Mouse (Mus musculus): ENCODE data around the gene F8. TPM values are rescaled to one million over a fixed set of nuclear protein-coding genes. Genes with fewer than 3 reads are reported as not detected.

The F8 gene
- polyA plus RNA-seq (2012; rRNA removed): 0.15 TPM in 1 of 2 replicates, not detected in the other

DNA sequence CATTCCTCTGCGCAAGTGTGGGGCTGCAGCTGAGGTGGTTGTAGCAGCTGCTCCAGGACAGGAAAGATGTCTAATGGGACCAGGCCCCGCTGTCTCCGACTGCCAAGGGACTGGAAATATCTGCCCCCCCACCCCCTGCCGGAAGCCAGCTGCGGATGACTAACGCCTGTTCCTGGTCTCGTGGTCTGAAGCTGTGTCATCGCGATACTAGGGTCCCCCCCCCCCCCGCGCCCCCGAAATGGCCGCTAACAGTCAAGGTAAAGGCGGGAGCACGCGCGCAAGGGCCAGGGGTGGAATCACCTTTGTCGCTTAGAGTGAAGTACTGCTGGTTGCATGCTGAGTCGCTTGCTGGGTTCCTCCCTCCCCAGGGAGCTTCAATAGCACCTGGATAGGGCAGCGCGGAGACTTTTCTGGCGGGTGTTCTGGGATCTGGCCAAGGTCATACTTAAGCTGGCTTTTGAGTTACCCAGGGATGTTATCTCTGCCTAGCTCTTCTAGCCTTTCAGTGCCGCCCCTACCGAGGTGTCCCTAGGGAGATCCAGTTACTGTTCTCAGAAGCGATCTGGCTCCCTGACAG, at the start of gene F8, which contains the start of gene Fundc2:
Gene F8 (minus strand): TSS at position 421 of the 577 bp plus-strand sequence.
Gene Fundc2 (plus strand): TSS at position 205 of the 577 bp plus-strand sequence.

DNA sequence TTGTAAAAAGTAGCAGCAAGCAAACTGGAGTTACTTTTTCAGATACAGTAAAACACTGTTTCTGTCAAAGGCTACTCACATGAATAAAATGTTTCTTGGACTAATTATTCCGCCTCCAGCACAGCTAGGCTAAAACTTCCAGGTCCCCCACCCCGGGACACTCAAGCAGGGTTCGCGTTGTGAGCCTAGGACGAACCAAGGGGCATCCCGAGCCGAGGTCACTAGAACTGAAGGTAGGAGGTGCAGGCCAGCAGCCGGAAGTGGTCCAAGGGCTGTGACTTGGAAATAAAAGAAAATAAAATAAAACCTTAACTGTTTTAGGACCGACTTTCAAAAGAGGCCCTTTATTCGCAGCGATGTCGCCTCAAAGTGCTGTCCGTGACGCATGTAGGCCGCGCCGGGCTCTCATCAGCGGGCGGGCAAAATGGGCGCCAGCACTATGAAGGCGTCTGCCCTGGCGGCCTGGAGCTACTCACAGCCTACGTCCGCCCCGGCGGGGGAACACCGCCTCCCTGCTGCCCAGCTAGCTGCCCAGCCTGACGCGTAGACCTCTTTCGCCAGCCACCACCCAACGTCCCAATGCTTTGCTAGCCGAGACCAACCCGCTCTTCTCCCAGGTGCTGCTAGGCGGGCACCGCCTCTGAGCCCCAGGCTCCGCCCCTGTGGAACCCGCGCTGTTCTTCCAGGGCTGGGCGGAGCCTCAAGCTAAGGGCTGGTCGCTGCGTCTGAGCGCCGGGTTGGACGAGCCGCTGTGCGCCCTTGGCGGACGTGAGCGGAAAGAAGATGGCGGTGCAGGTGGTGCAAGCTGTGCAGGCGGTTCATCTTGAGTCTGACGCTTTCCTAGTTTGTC, 33.7 kb upstream of the F8 start, which contains the start of the genes Cmc4, Mtcp1 and Brcc3:
Gene Cmc4 (minus strand): TSS at position 649 of the 850 bp plus-strand sequence.
Gene Mtcp1 (minus strand): TSS at position 653 of the 850 bp plus-strand sequence.
Gene Brcc3 (plus strand): TSS at position 693 of the 850 bp plus-strand sequence.

DNA sequence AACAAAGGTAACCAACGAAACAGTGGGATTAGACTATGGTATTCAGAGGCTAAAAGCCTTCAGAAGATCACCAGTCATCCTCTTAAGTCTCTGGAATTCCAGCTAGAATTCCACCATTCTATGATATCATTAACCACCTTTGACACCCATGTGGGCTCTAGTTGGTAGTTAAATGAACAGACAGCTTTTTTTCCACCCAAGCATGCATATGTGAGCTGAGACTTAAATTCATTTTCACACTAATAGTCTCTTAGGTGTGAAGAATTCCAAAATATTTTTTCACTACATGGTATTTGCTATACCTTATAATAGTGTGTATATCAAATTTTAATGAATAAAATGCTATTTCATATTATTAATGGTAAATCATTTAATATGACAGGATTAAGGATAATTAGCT, 218.7 kb downstream of the F8 start, which contains the start of gene Smim9:
Gene Smim9 (minus strand): TSS at position 101 of the 400 bp plus-strand sequence.

DNA sequence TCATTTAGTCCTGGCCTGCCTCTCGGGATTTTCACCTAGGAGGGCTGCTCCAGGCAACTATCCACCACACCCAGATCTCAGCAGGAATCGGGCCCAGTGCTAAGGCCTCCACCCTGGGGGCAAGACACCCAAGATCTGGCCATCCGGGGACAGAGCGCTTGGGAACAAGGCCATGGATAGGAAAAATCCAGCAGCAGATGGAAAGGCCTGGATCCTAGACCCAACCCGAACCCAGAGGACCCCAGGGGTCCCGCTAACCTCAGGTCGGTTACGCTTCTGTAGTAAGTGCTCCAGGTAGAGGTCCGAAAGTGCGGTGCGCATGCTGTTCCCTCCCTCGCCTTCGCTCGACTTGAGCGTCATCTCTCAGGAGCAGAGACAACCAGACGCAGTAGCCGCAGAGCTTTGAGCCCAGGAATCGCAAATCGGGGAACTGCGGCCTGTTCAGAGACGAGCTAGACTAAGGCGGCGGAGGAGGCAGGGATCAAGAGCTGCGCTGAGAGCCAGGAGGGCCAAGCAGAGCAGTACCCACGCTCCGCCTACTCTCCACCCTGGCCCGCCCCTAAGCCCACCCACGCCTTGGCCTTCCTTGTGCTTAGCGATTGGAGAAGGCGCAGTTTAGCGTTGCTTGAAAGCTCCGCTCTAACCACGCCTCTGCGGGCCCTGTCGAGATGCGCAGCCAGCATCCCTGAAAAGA, 251.8 kb downstream of the F8 start, which contains the start of gene Mpp1:
Gene Mpp1 (minus strand): TSS at position 550 of the 694 bp plus-strand sequence.

Other genes with a start within 250 kb of the F8 start
- not detected in 2 replicates for gene Smim9, start 218.8 kb downstream of the F8 start, polyA plus RNA-seq (2012; rRNA removed)
- gene Fundc2, start 216 bp downstream of the F8 start, polyA plus RNA-seq (2012; rRNA removed): 0.93 and 0.94 TPM in 2 replicates
- 0.51 and 1.6 TPM in 2 replicates for gene Cmc4, start 34.0 kb upstream of the F8 start, polyA plus RNA-seq (2012; rRNA removed)
- 0.90 and 1.0 TPM in 2 replicates for gene Mtcp1, start 34.0 kb upstream of the F8 start, polyA plus RNA-seq (2012; rRNA removed)
- gene Brcc3, start 34.0 kb upstream of the F8 start, polyA plus RNA-seq (2012; rRNA removed): 0.66 and 1.3 TPM in 2 replicates
- gene Vbp1, start 131.7 kb upstream of the F8 start, polyA plus RNA-seq (2012; rRNA removed): 0.27 and 0.35 TPM in 2 replicates
- gene Rab39b, start 195.6 kb upstream of the F8 start, polyA plus RNA-seq (2012; rRNA removed): 0.08 and 0.10 TPM in 2 replicates